In genomic region chr2:60802191-60802590, GRCm38 (mm10) we compare ENCODE assay signal across 9 mouse cellular contexts.
DNase-seq lines count a peak whose midpoint lies in the region; ATAC-seq and TF ChIP-seq lines count a peak whose summit lies in the region.
"Had no signal": no experiment of that assay in that cellular context is flagged by ENCODE, and none has a peak within 500 bp of the region (broad histone marks: within the 10 kb centered on the region; RNA-seq: fewer than 3 reads in every experiment).

No protein-coding gene starts in this region.

- TF ChIP-seq POLR2A in liver, adult 2 months (IDR thresholded peaks at IDR 0.05; ENCODE audit: extremely low read depth, insufficient read depth, low read length), result no peak

- H3K4me3 ChIP-seq in liver, adult 2 months (ENCODE audit: insufficient read depth, low read depth, low read length), result no peak overlapping the region
- no peak overlapping the region for H3K4me3 ChIP-seq in embryonic facial prominence, embryonic 15.5 days (replicated peaks)
- no peak overlapping the region for H3K4me3 ChIP-seq in midbrain, embryonic 16.5 days (ENCODE audit: low read depth, low read length)

- ATAC-seq in embryonic facial prominence, embryonic 15.5 days (ENCODE audit: insufficient number of reproducible peaks, low FRiP score, low TSS enrichment, low read depth), result no peak
- peak; percentile 66 for ATAC-seq in midbrain, embryonic 16.5 days

- peaks cover 3% of the 10 kb centered on the region; the same call in 1 of the 2 replicates for H3K79me2 ChIP-seq in liver, adult 2 months (ENCODE audit: control insufficient read depth, insufficient read depth, low read length)

- peak overlapping the region; percentile 61 for H3K27ac ChIP-seq in liver, adult 2 months (replicated peaks; ENCODE audit: insufficient read depth, low read depth, low read length)
- H3K27ac ChIP-seq in embryonic facial prominence, embryonic 15.5 days (replicated peaks), result peak overlapping the region; percentile 48
- no peak overlapping the region for H3K27ac ChIP-seq in midbrain, embryonic 16.5 days (ENCODE audit: low read length)
- H3K27ac ChIP-seq: macrophage had no signal

- peaks cover 32% of the 10 kb centered on the region for H3K4me1 ChIP-seq in liver, adult 2 months (ENCODE audit: control insufficient read depth, insufficient read depth, low read length)
- peaks cover 68% of the 10 kb centered on the region for H3K4me1 ChIP-seq in embryonic facial prominence, embryonic 15.5 days
- H3K4me1 ChIP-seq in midbrain, embryonic 16.5 days (ENCODE audit: control insufficient read depth, insufficient read depth, low read length), result peaks cover 21% of the 10 kb centered on the region

- H3K9ac ChIP-seq in liver, adult 2 months (ENCODE audit: low read depth, low read length), result peak overlapping the region; percentile 37; the same call in 1 of the 2 replicates
- H3K9ac ChIP-seq in embryonic facial prominence, embryonic 15.5 days, result no peak overlapping the region
- no peak overlapping the region for H3K9ac ChIP-seq in midbrain, embryonic 16.5 days (ENCODE audit: low read depth, low read length)

- peak; percentile 13 to 23 for DNase-seq in cerebellum, adult 18-20 months
- DNase-seq in cerebellum, adult 9-11 months, result no peak
- peak; percentile 75 for DNase-seq in liver, adult 2 months (ENCODE audit: extremely low read depth, low read depth, low spot score)
- no peak for DNase-seq in liver
- peak; percentile 73 to 74 for DNase-seq in kidney, postnatal 4 days
- DNase-seq in thymus, adult 18-20 months, result no peak

- H3K9me3 ChIP-seq in embryonic facial prominence, embryonic 15.5 days (replicated peaks), result no peaks in the 10 kb centered on the region
- no peaks in the 10 kb centered on the region for H3K9me3 ChIP-seq in midbrain, embryonic 16.5 days (replicated peaks; ENCODE audit: control insufficient read depth, low read length, poor library complexity, severe bottlenecking)

- peak; percentile 40; the same call in 1 of the 2 replicates for TF ChIP-seq CTCF in liver, adult 2 months (IDR thresholded peaks at IDR 0.05; ENCODE audit: low read depth, low read length)

- H3K36me3 ChIP-seq in liver, adult 2 months (ENCODE audit: control insufficient read depth, insufficient read depth, low read length), result no peaks in the 10 kb centered on the region
- H3K36me3 ChIP-seq in embryonic facial prominence, embryonic 15.5 days, result no peaks in the 10 kb centered on the region
- H3K36me3 ChIP-seq in midbrain, embryonic 16.5 days (ENCODE audit: control insufficient read depth, insufficient read depth, low read length), result no peaks in the 10 kb centered on the region

- H3K27me3 ChIP-seq in liver, adult 2 months (ENCODE audit: control insufficient read depth, insufficient read depth, low read length), result no peaks in the 10 kb centered on the region
- H3K27me3 ChIP-seq in embryonic facial prominence, embryonic 15.5 days, result no peaks in the 10 kb centered on the region
- peaks cover 9% of the 10 kb centered on the region for H3K27me3 ChIP-seq in midbrain, embryonic 16.5 days (ENCODE audit: control insufficient read depth, insufficient read depth, low read depth, low read length)

- no peak overlapping the region for H3K4me2 ChIP-seq in embryonic facial prominence, embryonic 15.5 days (replicated peaks)
- H3K4me2 ChIP-seq in midbrain, embryonic 16.5 days (ENCODE audit: low read length), result peak overlapping the region; percentile 18; the same call in 1 of the 2 replicates

- 12% methylated on average over 4 of the region's 4 CpGs for WGBS in liver, adult 2 months
- WGBS in embryonic facial prominence, embryonic 15.5 days, result 36% methylated on average over 4 of the region's 4 CpGs
- WGBS in midbrain, embryonic 16.5 days, result 20% methylated on average over 4 of the region's 4 CpGs

Comparison
In these comparisons a context has a peak if more than half of its experiments do, and no peak if none do; other contexts are left out.
1. DNase-seq: peak in cerebellum, adult 18-20 months (2 of 2), liver, adult 2 months (single experiment) and kidney, postnatal 4 days (2 of 2); none in cerebellum, adult 9-11 months (single experiment), liver (single experiment) and thymus, adult 18-20 months (0 of 2).